Mouse (Mus musculus) spleen, adult 2 months (tissue): ENCODE data around the gene Slc22a17.

Experiments
- CTCF ChIP-seq: fragments of 200-500 bp; IDR thresholded peaks from 2 replicates; pipeline ENCODE4 v1.5.1; 2011; ENCODE audit warnings: mild to moderate bottlenecking, inconsistent platforms; ENCODE audit not compliant: insufficient read depth, insufficient read length, insufficient replicate concordance; ENCODE audit errors: extremely low read depth
- POLR2A ChIP-seq: fragments of 200-500 bp; IDR thresholded peaks from 2 replicates; pipeline ENCODE4 v1.6.1; 2011; ENCODE audit warnings: low read depth, low read length, inconsistent platforms

GRCm38 (mm10) chr14:54870861-54871260 is 42.1 kb downstream of the Slc22a17 start, which contains the start of gene Homez:
- TF ChIP-seq CTCF (no peak), POLR2A (no peak)
